Mouse (Mus musculus) testis, adult 2 months (tissue): ENCODE data around the gene Scn5a.

ENCODE experiments used
- CTCF ChIP-seq: fragments of 200-500 bp; IDR thresholded peaks from 2 replicates; pipeline ENCODE4 v1.5.1; 2012; ENCODE audit warnings: low read depth, mild to moderate bottlenecking, inconsistent platforms, low read length, moderate library complexity; ENCODE audit not compliant: control insufficient read depth, insufficient read depth, insufficient replicate concordance
- POLR2A ChIP-seq: fragments of 200-500 bp; IDR thresholded peaks from 2 replicates; pipeline ENCODE4 v1.6.1; 2012; ENCODE audit warnings: low read depth, mild to moderate bottlenecking, inconsistent platforms, low read length, moderate library complexity; ENCODE audit not compliant: control insufficient read depth

GRCm38 (mm10) chr9:119484868-119485267, 93.9 kb downstream of the Scn5a start:
- TF ChIP-seq CTCF (no peak), POLR2A (no peak)
